8 mouse cellular contexts compared by ENCODE assay signal in the genomic region with DNA sequence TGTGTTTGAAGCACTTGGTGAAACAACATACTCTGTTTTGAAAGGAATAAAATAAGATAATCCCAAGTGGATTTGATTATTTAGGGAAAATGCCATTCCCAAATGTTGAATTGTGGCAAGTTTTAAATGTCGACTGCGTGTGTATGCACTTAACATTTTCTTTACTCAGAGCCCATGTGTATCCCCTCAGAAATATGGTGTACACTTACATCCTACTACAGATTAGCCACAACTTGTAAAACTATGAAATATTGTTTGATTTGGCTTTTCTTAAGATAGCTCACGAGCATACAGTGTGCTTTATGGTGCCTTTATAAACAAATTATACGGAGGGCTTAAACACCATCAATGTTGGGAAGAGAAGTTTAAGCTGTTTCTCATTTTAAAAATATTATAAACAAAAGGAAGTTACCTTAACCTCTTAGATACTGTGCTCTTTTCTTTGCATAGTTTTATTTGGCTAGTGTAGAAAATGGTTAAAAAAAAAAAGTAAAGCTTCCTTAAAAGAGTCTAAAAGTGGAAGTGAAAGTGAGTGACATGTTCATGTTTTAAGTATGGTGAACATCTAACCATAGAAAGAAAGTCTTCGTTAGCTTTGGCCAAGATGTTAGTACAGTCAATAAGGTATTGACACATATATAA. TPM values are rescaled to one million over a fixed set of nuclear protein-coding genes. Genes with fewer than 3 reads are reported as not detected.
A peak's percentile ranks its signal among the peaks of the same experiment; 100 is the strongest.
DNase-seq lines count a peak whose midpoint lies in the region; ATAC-seq lines count a peak whose summit lies in the region.

No protein-coding gene starts in this region.

- no peaks in the 10 kb centered on the region for H3K9me3 ChIP-seq in heart, embryonic 16.5 days (replicated peaks; ENCODE audit: control insufficient read depth, low read length)
- H3K9me3 ChIP-seq in hindbrain, embryonic 15.5 days: no peaks in the 10 kb centered on the region
- H3K9me3 ChIP-seq in midbrain, embryonic 14.5 days (ENCODE audit: control insufficient read depth, low read length): no peaks in the 10 kb centered on the region

- peak overlapping the region; percentile 97 for H3K4me3 ChIP-seq in heart, embryonic 16.5 days (ENCODE audit: low read length)
- peak overlapping the region; percentile 16; the same call in 1 of the 2 replicates for H3K4me3 ChIP-seq in brown adipose tissue, adult 24 weeks (ENCODE audit: insufficient read depth, low read depth, low read length)
- peak overlapping the region; percentile 81 for H3K4me3 ChIP-seq in hindbrain, embryonic 15.5 days
- peak overlapping the region; percentile 98 for H3K4me3 ChIP-seq in midbrain, embryonic 14.5 days (replicated peaks; ENCODE audit: low read depth, low read length)

- ATAC-seq in heart, embryonic 16.5 days (replicated peaks; ENCODE audit: extremely low read depth, insufficient read depth, low FRiP score): no peak
- ATAC-seq in hindbrain, embryonic 15.5 days (ENCODE audit: low FRiP score, low read depth): no peak
- no peak for ATAC-seq in midbrain, embryonic 14.5 days (ENCODE audit: low FRiP score, low TSS enrichment)

- 49% methylated on average over 5 of the region's 5 CpGs for WGBS in heart, embryonic 16.5 days
- WGBS in hindbrain, embryonic 15.5 days: 64% methylated on average over 5 of the region's 5 CpGs
- WGBS in midbrain, embryonic 14.5 days: 72% methylated on average over 5 of the region's 5 CpGs

- no peak for DNase-seq in heart, adult 9 months (ENCODE audit: low spot score in 2 of 2)
- DNase-seq in midbrain, embryonic 14.5 days: no peak
- DNase-seq in gastrocnemius, postnatal 25 days: no peak
- DNase-seq in MN1 (ENCODE audit: low spot score): no peak
- no peak for DNase-seq in kidney, postnatal 14 days

- peaks cover 15% of the 10 kb centered on the region for H3K4me1 ChIP-seq in heart, embryonic 16.5 days (ENCODE audit: control insufficient read depth, insufficient read depth, low read length)
- no peaks in the 10 kb centered on the region for H3K4me1 ChIP-seq in brown adipose tissue, adult 24 weeks (ENCODE audit: control insufficient read depth, insufficient read depth, insufficient read length, low read length)
- peaks cover 14% of the 10 kb centered on the region for H3K4me1 ChIP-seq in hindbrain, embryonic 15.5 days (replicated peaks)
- peaks cover 15% of the 10 kb centered on the region for H3K4me1 ChIP-seq in midbrain, embryonic 14.5 days (ENCODE audit: control insufficient read depth, insufficient read depth, low read length)

- H3K4me2 ChIP-seq in heart, embryonic 16.5 days (ENCODE audit: low read depth, low read length): peak overlapping the region; percentile 78
- H3K4me2 ChIP-seq in hindbrain, embryonic 15.5 days: peak overlapping the region; percentile 82
- peak overlapping the region; percentile 82 for H3K4me2 ChIP-seq in midbrain, embryonic 14.5 days (ENCODE audit: low read length)

- no peaks in the 10 kb centered on the region for H3K27me3 ChIP-seq in heart, embryonic 16.5 days (ENCODE audit: control insufficient read depth, insufficient read depth, low read length)
- H3K27me3 ChIP-seq in hindbrain, embryonic 15.5 days: no peaks in the 10 kb centered on the region
- H3K27me3 ChIP-seq in midbrain, embryonic 14.5 days (ENCODE audit: control insufficient read depth, insufficient read depth, low read length): no peaks in the 10 kb centered on the region

- no peak overlapping the region for H3K27ac ChIP-seq in heart, embryonic 16.5 days (ENCODE audit: low read length)
- H3K27ac ChIP-seq in brown adipose tissue, adult 24 weeks (replicated peaks; ENCODE audit: low read depth, low read length): no peak overlapping the region
- no peak overlapping the region for H3K27ac ChIP-seq in hindbrain, embryonic 15.5 days (replicated peaks)
- H3K27ac ChIP-seq in midbrain, embryonic 14.5 days (replicated peaks; ENCODE audit: low read depth, low read length): no peak overlapping the region

- H3K9ac ChIP-seq in heart, embryonic 16.5 days (ENCODE audit: low read length): peak overlapping the region; percentile 97
- peak overlapping the region; percentile 86; the same call in 1 of the 2 replicates for H3K9ac ChIP-seq in hindbrain, embryonic 15.5 days
- peak overlapping the region; percentile 97 for H3K9ac ChIP-seq in midbrain, embryonic 14.5 days (replicated peaks; ENCODE audit: low read length)

- peaks cover 4% of the 10 kb centered on the region; the same call in 1 of the 2 replicates for H3K36me3 ChIP-seq in heart, embryonic 16.5 days (ENCODE audit: control insufficient read depth, insufficient read depth)
- H3K36me3 ChIP-seq in hindbrain, embryonic 15.5 days: no peaks in the 10 kb centered on the region
- no peaks in the 10 kb centered on the region for H3K36me3 ChIP-seq in midbrain, embryonic 14.5 days (ENCODE audit: control insufficient read depth, insufficient read depth, low read length)

RNA-seq across cellular contexts. Expression of a gene that starts 2.2 kb away (rescaled TPM):
- polyA plus RNA-seq in heart, embryonic 16.5 days (2015; fragmentation: Nextera tagmentation; extraction: Ambion mirVana): 38.7 and 42.3 TPM in 2 replicates
- polyA plus RNA-seq in brown adipose tissue, adult 24 weeks (2012; ENCODE audit: insufficient read depth, insufficient read length, missing spikeins): 5.9 and 8.0 TPM in 2 replicates
- 47.1 and 49.3 TPM in 2 replicates for polyA plus RNA-seq in hindbrain, embryonic 15.5 days (2015; fragmentation: Nextera tagmentation; extraction: Ambion mirVana)
- 59.0 and 70.7 TPM in 2 replicates for polyA plus RNA-seq in midbrain, embryonic 14.5 days (2014; fragmentation: Nextera tagmentation; extraction: Ambion mirVana)
- 10 to 100 TPM; 10.8 to 14.8 TPM for total RNA-seq in gastrocnemius, postnatal 25 days (2021)

RNA-seq across cellular contexts. Expression of a gene that starts 54.6 kb away (rescaled TPM):
- 51.4 and 53.6 TPM in 2 replicates for polyA plus RNA-seq in heart, embryonic 16.5 days (2015; fragmentation: Nextera tagmentation; extraction: Ambion mirVana)
- polyA plus RNA-seq in brown adipose tissue, adult 24 weeks (2012; ENCODE audit: insufficient read depth, insufficient read length, missing spikeins): 4.6 and 13.0 TPM in 2 replicates
- 32.3 and 34.0 TPM in 2 replicates for polyA plus RNA-seq in hindbrain, embryonic 15.5 days (2015; fragmentation: Nextera tagmentation; extraction: Ambion mirVana)
- polyA plus RNA-seq in midbrain, embryonic 14.5 days (2014; fragmentation: Nextera tagmentation; extraction: Ambion mirVana): 16.2 and 23.9 TPM in 2 replicates
- 1 to 10 TPM; 7.0 to 7.9 TPM for total RNA-seq in gastrocnemius, postnatal 25 days (2021)

Comparison
In these comparisons a context has a peak if more than half of its experiments do, and no peak if none do; other contexts are left out.
1. H3K4me3 ChIP-seq: peak in every context shown above with its lines; median percentile 98 in midbrain, embryonic 14.5 days; 97 in heart, embryonic 16.5 days; 81 in hindbrain, embryonic 15.5 days; 16 in brown adipose tissue, adult 24 weeks.